Mouse (Mus musculus): Measurements from ENCODE around the gene Snrnp70. TPM values are rescaled to one million over a fixed set of nuclear protein-coding genes. Genes with fewer than 3 reads are reported as not detected.

Gene Snrnp70
- total RNA-seq, 2 experiments from 2014 or later: 428 to 429 TPM

- intact Hi-C loops (cut with DNase I): no loop called here
- no peak within 1 kb of the TSS for H3K27ac ChIP-seq
- no peak for DNase-seq (ENCODE audit: extremely low spot score in 1 of 2, low spot score in 2 of 2)
- TF ChIP-seq CTCF (IDR thresholded peaks at IDR 0.05): no peak
- H3K4me3 ChIP-seq: no peak within 1 kb of the TSS
These were observed 25.0 kb upstream of the Snrnp70 start, which contains the start of gene Lhb for GRCm38 (mm10) chr7:45420615-45420919. Gene Lhb, plus strand, starts transcription at chr7:45420820.

- no peak overlapping the region for H3K27ac ChIP-seq
- H3K4me3 ChIP-seq: no peak overlapping the region
- intact Hi-C loops (cut with DNase I): no loop called here
- no peak for TF ChIP-seq CTCF (IDR thresholded peaks at IDR 0.05)
- no peak for DNase-seq (ENCODE audit: extremely low spot score in 1 of 2, low spot score in 2 of 2)
These were observed 24.5 kb upstream of the Snrnp70 start for GRCm38 (mm10) chr7:45419859-45420614.

- intact Hi-C loops (cut with DNase I): no loop called here
- Histone ChIP-seq H3K4me3 (no peak overlapping the region), H3K27ac (no peak overlapping the region)
- TF ChIP-seq CTCF (IDR thresholded peaks at IDR 0.05): no peak
- no peak for DNase-seq (ENCODE audit: extremely low spot score in 1 of 2, low spot score in 2 of 2)
These were observed 22.5 kb upstream of the Snrnp70 start for GRCm38 (mm10) chr7:45417962-45418492.

GRCm38 (mm10) chr7:45415636-45416035, 20.1 kb upstream of the Snrnp70 start:
- no peak for TF ChIP-seq CTCF (IDR thresholded peaks at IDR 0.05)
- intact Hi-C loops (cut with DNase I): no loop called here
- H3K4me3 ChIP-seq: peak overlapping the region; percentile 28
- peak in 1 of 2 experiments; percentile 58 for DNase-seq (ENCODE audit: extremely low spot score in 1 of 2, low spot score in 2 of 2)
- no peak overlapping the region for H3K27ac ChIP-seq

- Histone ChIP-seq H3K27ac (no peak overlapping the region), H3K4me3 (no peak overlapping the region)
- intact Hi-C loops (cut with DNase I): no loop called here
- TF ChIP-seq CTCF (IDR thresholded peaks at IDR 0.05): no peak
- no peak for DNase-seq (ENCODE audit: extremely low spot score in 1 of 2, low spot score in 2 of 2)
These were observed 19.2 kb upstream of the Snrnp70 start for GRCm38 (mm10) chr7:45414740-45415224.

GRCm38 (mm10) chr7:45413864-45414739, 18.6 kb upstream of the Snrnp70 start:
- DNase-seq (ENCODE audit: extremely low spot score in 1 of 2, low spot score in 2 of 2): no peak
- no peak for TF ChIP-seq CTCF (IDR thresholded peaks at IDR 0.05)
- peak overlapping the region; percentile 34 for H3K4me3 ChIP-seq
- H3K27ac ChIP-seq: no peak overlapping the region
- intact Hi-C loops (cut with DNase I): no loop called here

- no peak for DNase-seq (ENCODE audit: extremely low spot score in 1 of 2, low spot score in 2 of 2)
- Histone ChIP-seq H3K27ac (no peak within 1 kb of the TSS), H3K4me3 (peak within 1 kb of the TSS; percentile 34)
- TF ChIP-seq CTCF (IDR thresholded peaks at IDR 0.05): no peak
- intact Hi-C loops (cut with DNase I): no loop called here
These were observed 17.7 kb upstream of the Snrnp70 start, which contains the start of gene Ntf5 for GRCm38 (mm10) chr7:45413113-45413863. Gene Ntf5, plus strand, starts transcription at chr7:45413695.

GRCm38 (mm10) chr7:45412421-45412820, 16.9 kb upstream of the Snrnp70 start:
- Histone ChIP-seq H3K27ac (no peak overlapping the region), H3K4me3 (no peak overlapping the region)
- no peak for TF ChIP-seq CTCF (IDR thresholded peaks at IDR 0.05)
- intact Hi-C loops (cut with DNase I): no loop called here
- no peak for DNase-seq (ENCODE audit: extremely low spot score in 1 of 2, low spot score in 2 of 2)

GRCm38 (mm10) chr7:45409497-45410163, 14.1 kb upstream of the Snrnp70 start:
- Histone ChIP-seq H3K4me3 (no peak overlapping the region), H3K27ac (no peak overlapping the region)
- no peak for TF ChIP-seq CTCF (IDR thresholded peaks at IDR 0.05)
- intact Hi-C loops (cut with DNase I): no loop called here
- no peak for DNase-seq (ENCODE audit: extremely low spot score in 1 of 2, low spot score in 2 of 2)

GRCm38 (mm10) chr7:45408949-45409348, 13.4 kb upstream of the Snrnp70 start:
- Histone ChIP-seq H3K27ac (no peak overlapping the region), H3K4me3 (no peak overlapping the region)
- DNase-seq (ENCODE audit: extremely low spot score in 1 of 2, low spot score in 2 of 2): no peak
- TF ChIP-seq CTCF (IDR thresholded peaks at IDR 0.05): no peak
- intact Hi-C loops (cut with DNase I): no loop called here

- no peak overlapping the region for H3K4me3 ChIP-seq
- no peak for DNase-seq (ENCODE audit: extremely low spot score in 1 of 2, low spot score in 2 of 2)
- intact Hi-C loops (cut with DNase I): no loop called here
- no peak for TF ChIP-seq CTCF (IDR thresholded peaks at IDR 0.05)
- no peak overlapping the region for H3K27ac ChIP-seq
These were observed 12.8 kb upstream of the Snrnp70 start for GRCm38 (mm10) chr7:45408351-45408750.

Measured in left cerebral cortex, adult 2 months (tissue).